Mouse (Mus musculus): ENCODE measurements at regions not wholly inside any gene's neighbourhood (a gene's known extent, or its start where the extent isn't known, plus 50 kb on each side); places are given as distances from the start of the nearest gene placed in this dataset.

- in situ Hi-C loops (cut with MboI, MseI) = no loop called here
Measured at GRCm38 (mm10) chr8:96350531-96351069, 462.3 kb upstream of the Got2 start.

GRCm38 (mm10) chr8:96349503-96349902, 461.2 kb upstream of the Got2 start:
- in situ Hi-C loops (cut with MboI, MseI) = loop anchor here in 1 of 2 experiments (10.0 kb wide), 1 partner anchor 1055 kb away; no protein-coding TSS in a partner anchor

DNA sequence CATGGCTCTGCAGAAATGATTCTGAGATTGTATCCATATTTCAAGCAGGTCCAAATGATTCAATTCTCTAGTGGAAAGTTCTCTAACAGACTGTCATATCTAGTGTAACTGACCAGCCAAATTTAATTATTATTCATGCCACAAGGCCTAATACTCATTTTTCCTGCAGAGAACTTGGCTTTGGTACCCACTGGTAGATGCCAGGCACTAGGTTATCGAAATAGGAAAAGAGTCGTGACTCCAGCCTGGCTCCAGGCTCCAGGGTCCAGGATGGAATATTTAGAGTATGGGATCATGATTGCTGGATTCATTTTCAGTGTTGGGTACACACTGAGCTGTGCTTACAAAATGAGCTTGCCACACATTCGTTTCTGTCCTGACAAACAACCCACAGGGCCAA, 452.4 kb upstream of the Got2 start:
- in situ Hi-C loops (cut with MboI, MseI) = loop anchor here in 1 of 2 experiments (10.0 kb wide), 1 partner anchor 1046 kb away; no protein-coding TSS in a partner anchor

DNA sequence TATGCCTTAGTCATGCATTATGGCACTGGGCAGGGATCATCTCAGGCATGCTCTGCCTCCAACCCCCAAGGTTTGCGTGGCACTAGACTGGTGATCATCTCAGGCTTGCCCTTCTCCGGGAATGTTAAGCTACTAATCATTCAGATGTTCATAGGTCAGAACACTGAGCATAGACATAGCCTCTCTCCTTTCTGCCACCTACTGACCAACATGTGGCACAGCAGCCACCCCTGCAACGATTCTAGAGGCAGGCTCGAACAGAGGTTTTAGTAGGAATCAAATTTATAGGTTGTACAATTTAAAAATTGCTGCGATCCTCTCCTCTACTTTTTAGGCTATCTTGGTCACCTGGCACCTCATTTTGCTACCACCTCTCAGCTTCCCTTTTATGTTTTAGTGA, 430.0 kb upstream of the Got2 start:
- in situ Hi-C loops (cut with MboI, MseI) = no loop called here

DNA sequence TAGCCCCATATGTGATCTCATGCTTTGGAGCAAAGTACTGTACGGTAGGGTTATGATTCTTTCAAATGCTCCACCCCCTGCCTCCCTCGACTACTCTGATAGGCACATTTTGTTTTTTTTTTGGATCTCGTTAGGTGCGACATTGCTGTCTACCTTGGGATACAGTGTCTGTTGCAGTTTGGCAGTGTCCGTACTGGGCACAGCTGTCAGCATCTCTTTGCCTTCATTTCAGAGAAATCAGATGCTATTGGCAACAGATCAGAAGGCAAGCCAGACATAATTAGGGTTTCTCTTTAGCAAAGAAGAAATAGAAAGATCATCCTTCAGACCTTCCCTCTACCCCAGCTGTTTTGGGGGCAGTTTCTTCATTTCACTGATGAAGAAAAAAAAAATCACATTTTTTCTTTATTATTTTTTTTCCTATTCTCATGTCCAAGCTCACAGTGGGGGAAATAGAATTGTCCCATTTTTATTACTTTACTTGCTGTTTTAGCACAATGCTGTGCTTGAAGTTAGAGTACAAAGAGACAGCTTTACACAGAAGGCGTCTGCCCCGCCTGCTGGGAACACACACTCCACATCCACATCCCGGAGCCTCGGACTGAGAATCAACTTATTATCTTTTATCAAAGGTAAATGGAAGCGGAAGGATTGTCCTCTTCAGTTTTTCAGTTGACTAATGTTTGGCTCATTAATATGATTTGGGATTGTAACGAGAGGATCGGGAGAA, 420.8 kb upstream of the Got2 start:
- in situ Hi-C loops (cut with MboI, MseI) = no loop called here

DNA sequence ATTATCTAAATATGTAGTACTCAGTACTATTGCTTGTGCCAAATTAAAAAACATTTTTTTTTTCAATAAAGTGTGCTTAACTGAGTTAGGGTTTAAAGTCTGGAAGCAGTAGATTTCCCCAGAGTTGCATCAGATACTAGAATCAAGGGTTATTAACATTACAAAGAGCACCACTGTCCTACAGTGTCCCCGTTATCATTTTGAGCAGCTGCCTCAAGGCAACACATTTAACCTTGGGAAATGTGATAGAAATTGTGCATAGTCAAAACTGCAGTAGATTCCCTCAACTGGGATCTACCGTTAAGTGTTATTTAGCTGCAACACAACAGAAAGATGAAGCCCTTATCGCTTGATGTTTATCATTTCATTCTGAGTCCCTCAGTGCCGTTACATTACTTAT, 408.3 kb upstream of the Got2 start:
- in situ Hi-C loops (cut with MboI, MseI) = loop anchor here (25.0 kb wide), 2 partner anchors 1091 to 1484 kb away; partner anchors contain the start of gene Ccl17 (in 1 of the 2)

- in situ Hi-C loops (cut with MboI, MseI) = loop anchor here (25.0 kb wide), 2 partner anchors 1097 to 1478 kb away; partner anchors contain the start of gene Ccl17 (in 1 of the 2)
Measured at GRCm38 (mm10) chr8:96290740-96291139, 402.4 kb upstream of the Got2 start.

DNA sequence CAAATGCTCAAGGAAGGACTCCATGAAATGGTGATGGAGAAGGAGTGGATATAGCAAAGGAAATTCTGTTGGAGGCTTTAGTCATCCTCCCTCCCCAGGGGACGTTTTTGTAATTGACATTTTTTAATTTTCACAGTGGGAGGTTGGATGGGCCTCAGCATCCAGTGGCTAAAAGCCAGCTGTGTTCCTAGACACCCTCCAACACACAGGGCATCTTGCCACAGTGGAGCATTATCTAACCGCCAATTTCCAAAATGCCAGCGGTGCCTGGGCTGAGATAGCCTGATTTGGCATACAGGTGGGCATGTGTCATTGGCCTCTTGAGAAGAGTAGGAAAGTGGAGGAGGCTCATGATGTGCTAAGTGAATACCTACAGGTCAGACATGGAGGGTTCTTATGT, 401.2 kb upstream of the Got2 start:
- in situ Hi-C loops (cut with MboI, MseI) = loop anchor here (25.0 kb wide), 2 partner anchors 1098 to 1477 kb away; partner anchors contain the start of gene Ccl17 (in 1 of the 2)

- in situ Hi-C loops (cut with MboI, MseI) = loop anchor here (25.0 kb wide), 2 partner anchors 1099 to 1476 kb away; partner anchors contain the start of gene Ccl17 (in 1 of the 2)
Measured at GRCm38 (mm10) chr8:96288525-96288924, 400.2 kb upstream of the Got2 start.

GRCm38 (mm10) chr8:96277479-96278138, 389.3 kb upstream of the Got2 start:
- in situ Hi-C loops (cut with MboI, MseI) = loop anchor here (25.0 kb wide), 2 partner anchors 1110 to 1465 kb away; partner anchors contain the start of gene Ccl17 (in 1 of the 2)

GRCm38 (mm10) chr8:96277058-96277457, 388.7 kb upstream of the Got2 start:
- in situ Hi-C loops (cut with MboI, MseI) = loop anchor here (25.0 kb wide), 2 partner anchors 1110 to 1465 kb away; partner anchors contain the start of gene Ccl17 (in 1 of the 2)

GRCm38 (mm10) chr8:96256294-96256693, 367.9 kb upstream of the Got2 start:
- in situ Hi-C loops (cut with MboI, MseI) = no loop called here

GRCm38 (mm10) chr8:96255811-96256210, 367.5 kb upstream of the Got2 start:
- in situ Hi-C loops (cut with MboI, MseI) = no loop called here

DNA sequence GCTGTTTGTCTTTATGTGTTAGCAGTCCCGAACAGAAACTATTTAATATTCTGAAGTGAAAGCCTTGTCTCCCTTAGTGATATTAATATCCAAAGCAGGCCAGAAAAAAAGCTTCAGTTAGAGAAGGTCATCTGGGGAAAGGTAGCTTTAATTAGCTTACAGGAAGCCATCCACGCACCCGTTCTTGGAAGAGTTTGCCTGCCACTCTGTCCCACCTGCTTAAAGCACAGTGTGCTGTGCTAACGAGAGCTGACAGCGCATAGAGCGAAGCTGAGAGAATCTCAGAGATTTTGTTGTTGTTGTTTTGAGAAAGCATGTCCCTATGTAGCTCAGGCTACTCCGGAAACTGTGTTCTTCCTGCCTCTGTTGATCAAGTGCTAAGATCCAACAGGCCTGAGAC, 357.7 kb upstream of the Got2 start:
- in situ Hi-C loops (cut with MboI, MseI) = no loop called here

GRCm38 (mm10) chr8:96244549-96245152, 356.3 kb upstream of the Got2 start:
- in situ Hi-C loops (cut with MboI, MseI) = no loop called here

GRCm38 (mm10) chr8:96238406-96238805, 350.1 kb upstream of the Got2 start:
- in situ Hi-C loops (cut with MboI, MseI) = no loop called here

- in situ Hi-C loops (cut with MboI, MseI) = no loop called here
Measured at GRCm38 (mm10) chr8:96237940-96238339, 349.6 kb upstream of the Got2 start.

DNA sequence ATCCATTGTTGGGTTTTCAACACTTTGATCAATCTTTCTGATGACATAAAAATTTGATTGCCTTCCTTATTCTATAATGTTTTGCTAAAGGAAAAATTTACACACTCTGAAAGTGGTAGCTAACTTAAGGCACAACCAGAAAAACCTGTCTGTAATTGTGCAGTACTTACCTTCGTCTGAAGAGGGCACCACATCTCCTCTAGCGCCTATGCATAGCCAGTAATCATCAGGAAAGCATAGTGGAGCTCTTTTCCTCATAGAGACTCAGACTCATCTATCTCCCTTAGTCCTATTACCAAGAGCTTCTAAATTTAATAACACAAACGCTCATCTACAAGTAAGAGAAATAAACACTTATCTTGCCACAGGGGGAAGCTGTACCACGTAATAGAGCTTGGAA, 342.1 kb upstream of the Got2 start:
- in situ Hi-C loops (cut with MboI, MseI) = no loop called here

Measured in T-helper 17 cell (primary cell).